Mouse (Mus musculus): ENCODE measurements at regions not wholly inside any gene's neighbourhood (a gene's known extent, or its start where the extent isn't known, plus 50 kb on each side); places are given as distances from the start of the nearest gene placed in this dataset.

- DNase-seq (ENCODE audit: low read depth, low spot score) = no peak
Measured at GRCm38 (mm10) chr12:71481371-71481770, 171.7 kb downstream of the Dact1 start.

- no peak for DNase-seq (ENCODE audit: low read depth, low spot score)
Measured at GRCm38 (mm10) chr12:71481899-71482593, 172.4 kb downstream of the Dact1 start.

GRCm38 (mm10) chr12:71482619-71483018 is 172.9 kb downstream of the Dact1 start:
- no peak for DNase-seq (ENCODE audit: low read depth, low spot score)

GRCm38 (mm10) chr12:71483536-71484165 is 174.0 kb downstream of the Dact1 start:
- DNase-seq (ENCODE audit: low read depth, low spot score) = no peak

- no peak for DNase-seq (ENCODE audit: low read depth, low spot score)
Measured at GRCm38 (mm10) chr12:71484286-71484685, 174.6 kb downstream of the Dact1 start.

- DNase-seq (ENCODE audit: low read depth, low spot score) = no peak
Measured at GRCm38 (mm10) chr12:71486078-71486477, 176.4 kb downstream of the Dact1 start.

DNA sequence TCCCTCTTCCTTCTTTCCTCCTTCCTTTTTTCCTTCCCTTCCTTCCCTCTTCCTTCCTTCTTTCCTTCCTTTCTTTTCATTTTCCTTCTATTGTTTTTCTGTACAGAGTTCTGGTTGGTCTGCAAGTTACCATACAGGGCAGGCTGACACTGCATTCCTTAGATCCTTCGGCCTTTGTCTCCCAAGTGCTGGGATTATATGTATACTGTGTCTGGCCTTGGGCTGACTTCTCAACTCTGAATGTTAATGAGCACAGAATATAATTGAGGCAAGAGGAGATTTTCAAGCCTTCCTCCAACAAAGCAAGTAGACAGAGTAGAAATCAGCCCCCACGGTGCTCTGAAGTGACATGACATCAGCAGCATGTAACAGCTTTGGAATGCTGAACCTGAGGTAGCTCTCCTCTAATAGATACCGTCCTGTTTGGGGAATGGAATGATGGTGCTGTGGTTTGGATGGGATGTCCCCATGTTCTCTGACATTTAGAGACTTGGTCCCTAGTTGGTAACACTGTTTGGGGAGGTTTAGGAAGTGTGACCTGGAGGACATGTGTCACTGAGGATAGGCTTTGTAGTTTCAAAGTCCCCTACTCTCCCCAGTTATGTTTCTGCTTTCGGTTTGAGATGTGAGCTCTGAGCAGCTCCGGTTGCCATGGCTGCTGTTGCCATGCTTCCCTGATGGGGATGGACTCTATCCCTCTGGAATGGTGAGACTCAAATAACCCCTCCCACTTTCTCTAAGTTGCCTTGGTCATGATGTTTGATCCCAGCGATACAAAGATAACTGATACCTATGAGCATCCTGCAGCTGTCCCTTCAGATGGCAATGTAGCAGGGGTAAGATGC is 178.1 kb downstream of the Dact1 start:
- no peak for DNase-seq (ENCODE audit: low read depth, low spot score)

DNA sequence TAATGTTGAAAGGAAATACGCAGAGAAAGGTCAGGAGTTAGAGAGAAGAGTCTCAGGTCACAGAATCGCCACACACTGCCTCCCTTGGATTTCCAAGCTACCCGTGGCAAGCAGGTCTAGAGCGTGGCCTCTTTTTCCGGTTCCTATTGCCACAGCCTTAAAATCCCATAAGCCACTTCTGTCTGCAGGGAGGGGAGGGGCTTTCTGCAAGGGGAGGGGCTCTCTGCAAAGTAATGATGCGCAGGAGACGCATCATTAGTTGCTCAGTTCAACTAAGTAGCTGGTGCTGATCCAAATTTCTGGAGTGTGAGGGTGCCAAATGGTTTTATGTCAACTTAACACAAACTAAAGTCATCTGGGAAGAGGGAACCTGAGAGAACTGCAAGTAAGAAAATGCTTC is 179.6 kb downstream of the Dact1 start:
- DNase-seq (ENCODE audit: low read depth, low spot score) = no peak

DNA sequence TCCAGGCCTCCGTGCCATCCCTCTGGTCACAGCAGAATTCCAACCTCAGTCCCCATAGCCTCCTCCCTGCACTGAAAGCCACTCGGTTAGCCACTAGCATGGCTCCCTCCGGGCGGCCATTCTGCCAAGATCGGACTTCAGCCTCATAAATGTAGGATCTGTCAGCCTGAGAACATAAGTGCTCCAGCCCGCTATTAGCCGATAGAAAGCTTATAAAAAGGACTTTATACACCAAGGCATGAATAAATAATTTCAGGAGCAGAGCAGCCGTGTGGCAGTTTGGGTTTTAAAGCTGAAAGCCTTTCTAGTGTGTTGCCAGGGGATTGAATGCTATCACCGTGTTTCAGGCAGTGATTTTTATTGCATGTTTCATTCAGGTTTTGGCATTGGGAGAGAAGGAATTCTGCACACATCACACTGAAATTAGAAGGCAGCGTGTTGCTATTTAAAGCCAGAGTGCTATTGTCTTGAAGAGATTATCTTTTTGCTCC is 185.2 kb downstream of the Dact1 start:
- no peak for DNase-seq (ENCODE audit: low read depth, low spot score)

DNA sequence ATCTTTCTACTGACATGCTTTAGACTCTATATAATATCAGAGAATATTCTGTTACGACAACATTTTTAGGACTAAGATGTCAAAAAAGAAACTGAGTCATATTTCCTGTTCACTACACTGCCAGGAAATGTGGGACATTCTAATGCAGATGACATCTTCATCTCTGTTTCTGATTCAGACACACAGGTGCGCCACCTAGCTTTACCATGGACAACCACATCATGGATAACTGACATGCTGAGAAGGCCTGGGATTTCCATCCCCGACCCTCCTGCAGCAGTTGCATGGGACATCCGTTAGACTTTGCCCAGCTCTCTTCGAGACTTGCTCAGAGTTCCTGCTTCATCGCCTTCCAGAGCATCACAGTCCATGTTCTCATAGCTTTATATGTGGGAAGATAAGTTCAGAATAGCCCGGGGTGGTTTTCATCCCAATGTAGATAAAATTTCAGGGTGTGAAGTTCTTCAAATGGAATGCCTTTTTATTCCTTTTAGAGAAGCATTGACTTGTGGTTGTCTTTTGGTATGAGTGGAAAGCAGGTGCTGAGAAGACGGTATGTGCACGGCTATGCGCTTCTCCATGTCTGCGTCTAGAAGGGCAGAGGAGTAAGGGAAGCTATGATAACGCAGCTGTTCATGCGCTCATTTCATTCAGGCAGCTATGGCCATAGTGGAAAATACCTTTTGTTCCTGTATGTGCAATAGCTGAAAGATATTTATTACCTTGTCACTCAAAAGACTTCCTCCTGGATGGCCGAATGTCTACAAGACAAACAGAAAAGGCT is 188.8 kb downstream of the Dact1 start:
- no peak for DNase-seq (ENCODE audit: low read depth, low spot score)

GRCm38 (mm10) chr12:71501299-71501810 is 191.7 kb downstream of the Dact1 start:
- DNase-seq (ENCODE audit: low read depth, low spot score) = no peak

- no peak for DNase-seq (ENCODE audit: low read depth, low spot score)
Measured at GRCm38 (mm10) chr12:71503265-71503664, 193.6 kb downstream of the Dact1 start.

- DNase-seq (ENCODE audit: low read depth, low spot score) = no peak
Measured at GRCm38 (mm10) chr12:71506206-71506605, 196.5 kb downstream of the Dact1 start.

GRCm38 (mm10) chr12:71506716-71507115 is 197.0 kb downstream of the Dact1 start:
- no peak for DNase-seq (ENCODE audit: low read depth, low spot score)

GRCm38 (mm10) chr12:71512915-71513612 is 203.4 kb downstream of the Dact1 start:
- no peak for DNase-seq (ENCODE audit: low read depth, low spot score)

GRCm38 (mm10) chr12:71519520-71519919 is 209.8 kb downstream of the Dact1 start:
- no peak for DNase-seq (ENCODE audit: low read depth, low spot score)

DNA sequence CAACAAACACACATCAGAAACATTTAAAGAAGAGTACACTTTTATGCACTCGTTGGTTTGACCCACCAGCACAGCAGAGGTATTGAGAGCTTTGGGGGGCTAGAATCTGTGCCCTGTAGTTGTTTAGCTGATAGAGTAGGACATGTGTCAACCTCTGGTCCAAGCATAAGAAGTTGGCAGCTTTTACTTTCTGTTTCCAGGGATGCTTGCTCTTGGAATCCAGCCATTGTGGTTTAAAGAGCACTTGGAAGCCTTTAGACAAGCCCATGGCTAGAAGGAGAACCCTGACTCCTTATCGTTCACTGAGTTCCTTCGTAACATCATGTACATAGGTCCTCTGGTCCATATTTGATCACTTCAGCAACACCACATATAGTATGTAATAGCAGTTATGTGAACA is 212.3 kb downstream of the Dact1 start:
- DNase-seq (ENCODE audit: low read depth, low spot score) = no peak

DNA sequence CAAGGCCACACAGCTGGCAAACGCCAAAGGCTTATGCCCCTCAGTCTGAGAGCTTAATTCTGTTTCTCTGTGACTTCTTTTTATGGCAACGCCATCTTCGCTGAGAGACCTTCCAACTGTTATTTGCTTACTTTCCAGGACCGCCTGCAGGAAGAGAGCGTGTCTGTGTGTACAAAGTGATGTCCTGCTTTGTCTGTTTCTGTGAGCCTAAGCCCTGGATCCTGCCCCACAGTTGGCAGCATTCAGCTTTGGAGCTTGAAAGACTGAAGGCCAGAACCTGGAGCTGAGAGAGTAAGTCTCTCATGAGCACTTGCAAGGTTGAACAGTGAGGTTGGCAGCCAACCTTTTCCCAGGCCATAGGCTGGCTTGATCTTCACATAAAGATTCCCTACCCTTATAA is 212.8 kb downstream of the Dact1 start:
- no peak for DNase-seq (ENCODE audit: low read depth, low spot score)

- no peak for DNase-seq (ENCODE audit: low read depth, low spot score)
Measured at GRCm38 (mm10) chr12:71524156-71524555, 214.5 kb downstream of the Dact1 start.

- DNase-seq (ENCODE audit: low read depth, low spot score) = no peak
Measured at GRCm38 (mm10) chr12:71525255-71525927, 215.7 kb downstream of the Dact1 start.

Measured in CD4-positive helper T cell, adult 2 months (primary cell).